Mouse (Mus musculus) lung, postnatal 0 days (tissue): ENCODE results near the gene Nr2f6. TPM values are rescaled to one million over a fixed set of nuclear protein-coding genes. Genes with fewer than 3 reads are reported as not detected.
"Not testable (repeated sequence)": the region's sequence is repeated elsewhere in the genome, so short reads cannot be mapped to it uniquely, and the experiment has no call there.

Experiments used
- ATAC-seq: fragments of 200-750 bp; cut with Nextera tagmentation; 2 replicates; pipeline ENCODE4 v1.8.0; 2017; ENCODE audit warnings: moderate library complexity
- DNase-seq: peaks from one replicate; pipeline ENCODE4 v3.0.0-alpha.2; 2016; ENCODE audit warnings: low spot score
- H3K27ac ChIP-seq: fragments of 300-500 bp; sonication (generic); 2 replicates; pipeline ENCODE4 v1.5.1; 2014; ENCODE audit warnings: antibody characterized with exemption, mild to moderate bottlenecking, low read length, mixed read lengths
- H3K27me3 ChIP-seq: fragments of 300-500 bp; sonication (generic); replicated peaks from 2 replicates; pipeline ENCODE4 v1.6.1; 2014; ENCODE audit warnings: low read length, mixed read lengths; ENCODE audit not compliant: insufficient read depth
- H3K36me3 ChIP-seq: fragments of 300-500 bp; sonication (generic); 2 replicates; pipeline ENCODE4 v1.6.1; 2014; ENCODE audit warnings: low read length, mixed read lengths; ENCODE audit not compliant: insufficient read depth
- H3K4me1 ChIP-seq: fragments of 300-500 bp; sonication (generic); 2 replicates; pipeline ENCODE4 v1.6.1; 2014; ENCODE audit warnings: antibody characterized with exemption, low read depth, low read length, mixed read lengths; ENCODE audit not compliant: insufficient read depth
- H3K4me2 ChIP-seq: fragments of 300-500 bp; sonication (generic); replicated peaks from 2 replicates; pipeline ENCODE4 v1.6.1; 2014; ENCODE audit warnings: low read depth, mild to moderate bottlenecking, low read length, moderate library complexity, mixed read lengths
- H3K4me3 ChIP-seq: fragments of 300-500 bp; sonication (generic); 2 replicates; pipeline ENCODE4 v1.5.1; 2014; ENCODE audit warnings: low read depth, low read length
- H3K9ac ChIP-seq: fragments of 300-500 bp; sonication (generic); replicated peaks from 2 replicates; pipeline ENCODE4 v1.6.1; 2014; ENCODE audit warnings: low read depth, mild to moderate bottlenecking
- H3K9me3 ChIP-seq: fragments of 300-500 bp; sonication (generic); 2 replicates; pipeline ENCODE4 v1.6.1; 2016; ENCODE audit warnings: low read length, mixed read lengths
- CTCF ChIP-seq: IDR thresholded peaks from 2 replicates; pipeline ENCODE4 v1.5.1; 2016; ENCODE audit warnings: antibody characterized with exemption, mild to moderate bottlenecking
- EP300 ChIP-seq: IDR thresholded peaks from 2 replicates; pipeline ENCODE4 v1.6.1; 2016; ENCODE audit warnings: antibody characterized with exemption, mild to moderate bottlenecking, control low read depth
- WGBS: fragments of 180-500 bp; shearing (Covaris S2); extraction: QIAGEN DNeasy Blood & Tissue Kit; methylation state at CpG from one replicate; pipeline ENCODE4 v1.1.7; 2014; 5-methylcytosine and 5-hydroxymethylcytosine counted together
- polyA plus RNA-seq: library from polyadenylated mRNA; unstranded; fragments of >200 nt; fragmentation: Nextera tagmentation; extraction: Ambion mirVana; gene quantifications from 2 replicates; pipeline ENCODE4 v1.2.1, GENCODE M21; 2015

The Nr2f6 gene
- polyA plus RNA-seq, 1 experiment from 2014 or later, result 61.5 TPM

DNA sequence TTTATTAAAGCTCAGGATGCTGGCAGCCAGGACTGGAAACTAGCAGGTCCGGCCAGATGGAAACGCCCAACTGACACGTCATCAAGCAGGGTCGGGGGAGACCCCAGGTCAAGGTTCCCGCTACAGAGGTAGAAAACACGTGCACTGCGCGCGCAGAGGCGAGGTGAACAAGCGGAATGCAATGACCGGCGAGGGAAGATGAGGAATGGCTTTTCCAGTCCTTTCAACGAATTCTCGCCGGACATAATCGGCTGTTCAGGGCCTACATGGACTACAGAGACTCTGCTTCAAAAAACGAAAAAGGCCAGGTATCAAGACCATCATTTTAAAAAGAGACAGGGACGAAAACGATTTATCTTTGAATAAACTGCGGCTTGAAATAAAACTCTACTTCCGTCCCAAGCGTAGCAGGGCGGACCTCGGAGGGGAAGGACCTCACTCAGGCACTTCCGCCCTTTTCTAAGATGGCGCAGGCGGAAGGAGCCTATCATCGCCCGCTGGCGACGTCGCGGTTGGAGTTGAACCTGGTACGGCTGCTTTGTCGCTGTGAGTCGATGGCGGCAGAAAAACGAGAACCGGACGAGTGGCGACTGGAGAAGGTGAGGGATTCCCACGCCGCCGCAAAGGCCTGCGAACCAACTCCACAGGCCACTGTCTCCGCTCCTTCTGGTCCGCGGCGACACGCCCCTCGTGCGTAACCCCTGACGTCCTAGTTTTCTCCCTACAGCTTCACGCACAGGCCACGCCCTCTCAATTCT is 14.8 kb downstream of the Nr2f6 start, which contains the start of gene Use1:
Gene Use1 (plus strand): TSS at position 78 of the 758 bp plus-strand sequence.
- DNase-seq, result peak; percentile 99
- H3K4me1 ChIP-seq, result peaks cover 5% of the 10 kb centered on the region
- peak; percentile 76 for ATAC-seq

GRCm38 (mm10) chr8:71358026-71358425 is 23.7 kb downstream of the Nr2f6 start:
- DNase-seq (no peak), ATAC-seq (no peak)
- no peak for TF ChIP-seq EP300
- peaks cover 33% of the 10 kb centered on the region for H3K36me3 ChIP-seq
- 80% methylated on average over 3 of the region's 3 CpGs for WGBS
- H3K4me3 ChIP-seq, result no peak overlapping the region
- H3K4me1 ChIP-seq, result no peaks in the 10 kb centered on the region
- H3K27me3 ChIP-seq, result no peaks in the 10 kb centered on the region
- no peak overlapping the region for H3K4me2 ChIP-seq
- no peak overlapping the region for H3K9ac ChIP-seq
- no peak overlapping the region for H3K27ac ChIP-seq
- no peaks in the 10 kb centered on the region for H3K9me3 ChIP-seq

More for the DNA sequence above, 14.8 kb downstream of the Nr2f6 start, which contains the start of gene Use1:
- Histone ChIP-seq H3K36me3 (0 out of 2 replicates have a peak, but pooled peaks cover 5% of the 10 kb centered on the region), H3K27ac (peak within 1 kb of the TSS; percentile 91), H3K9ac (peak within 1 kb of the TSS; percentile 57), H3K27me3 (no peaks in the 10 kb centered on the region), H3K4me2 (peak within 1 kb of the TSS; percentile 62), H3K9me3 (no peaks in the 10 kb centered on the region), H3K4me3 (peak within 1 kb of the TSS; percentile 67)
- under 1% methylated on average over 56 of the region's 56 CpGs for WGBS
- 0 out of 2 replicates have a peak, but pooled peaks have one; percentile 1 for TF ChIP-seq CTCF
- peak; percentile 63 for TF ChIP-seq EP300

DNA sequence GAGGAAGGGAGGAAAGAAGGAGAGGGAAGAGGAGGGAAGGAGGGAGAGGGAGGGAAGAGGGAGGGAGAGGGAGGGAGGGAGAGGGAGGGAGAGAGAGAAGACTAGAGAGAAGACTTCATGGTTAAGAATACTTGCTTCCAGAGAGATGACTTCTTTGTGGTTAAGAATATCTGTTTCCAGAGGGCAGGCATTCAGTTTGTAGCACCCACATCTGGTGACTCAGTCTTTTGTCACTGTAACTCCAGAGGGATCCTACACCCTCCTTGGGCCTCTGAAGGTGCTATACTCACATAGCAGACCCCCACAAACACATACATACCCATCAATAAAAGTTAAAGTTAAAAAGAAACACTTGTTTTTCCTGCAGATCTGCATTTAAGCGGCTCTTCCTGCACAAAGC is 30.2 kb downstream of the Nr2f6 start:
- Histone ChIP-seq H3K9me3 (no peaks in the 10 kb centered on the region), H3K27me3 (no peaks in the 10 kb centered on the region), H3K27ac (no peak overlapping the region), H3K4me1 (no peaks in the 10 kb centered on the region), H3K4me3 (no peak overlapping the region), H3K36me3 (peaks cover 56% of the 10 kb centered on the region), H3K9ac (no peak overlapping the region), H3K4me2 (no peak overlapping the region)
- no peak for TF ChIP-seq CTCF
- no peak for TF ChIP-seq EP300
- WGBS, result 100% methylated on average over 1 of the region's 1 CpGs
- no peak for ATAC-seq
- no peak for DNase-seq

DNA sequence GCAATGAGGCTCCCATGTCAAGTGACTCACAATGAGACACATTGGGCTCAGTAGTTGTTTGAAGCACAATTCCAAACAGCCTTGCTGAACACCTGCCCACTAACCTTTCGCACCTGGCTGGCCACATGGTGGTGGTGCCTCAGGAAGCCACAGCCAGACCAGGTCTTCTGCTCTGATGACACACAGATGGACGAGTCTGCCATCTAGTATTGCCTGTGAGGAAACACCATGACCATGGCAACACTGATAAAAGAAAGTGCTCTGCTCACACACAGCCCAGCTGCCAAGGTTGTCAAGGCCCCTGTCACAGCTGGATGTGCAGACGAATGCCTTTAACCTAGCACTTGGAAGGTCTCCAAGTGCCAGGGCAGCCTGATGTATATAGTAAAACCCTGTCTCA is 30.6 kb downstream of the Nr2f6 start:
- WGBS, result 61% methylated on average over 3 of the region's 3 CpGs
- DNase-seq (no peak), ATAC-seq (no peak)
- TF ChIP-seq EP300, result no peak
- no peak for TF ChIP-seq CTCF
- Histone ChIP-seq H3K4me2 (no peak overlapping the region), H3K36me3 (peaks cover 56% of the 10 kb centered on the region), H3K4me3 (no peak overlapping the region), H3K9ac (no peak overlapping the region), H3K27ac (no peak overlapping the region), H3K4me1 (no peaks in the 10 kb centered on the region), H3K27me3 (no peaks in the 10 kb centered on the region), H3K9me3 (no peaks in the 10 kb centered on the region)

GRCm38 (mm10) chr8:71346581-71346980 is 35.2 kb downstream of the Nr2f6 start:
- Histone ChIP-seq H3K4me3 (no peak overlapping the region), H3K36me3 (peaks cover 64% of the 10 kb centered on the region), H3K9me3 (no peaks in the 10 kb centered on the region), H3K27ac (no peak overlapping the region), H3K9ac (no peak overlapping the region), H3K27me3 (no peaks in the 10 kb centered on the region), H3K4me1 (no peaks in the 10 kb centered on the region), H3K4me2 (no peak overlapping the region)
- DNase-seq, result no peak
- no peak for TF ChIP-seq CTCF
- no peak for TF ChIP-seq EP300
- WGBS, result 75% methylated on average over 1 of the region's 1 CpGs
- no peak for ATAC-seq

- Histone ChIP-seq H3K4me3 (no peak overlapping the region), H3K27me3 (no peaks in the 10 kb centered on the region), H3K4me1 (no peaks in the 10 kb centered on the region), H3K4me2 (no peak overlapping the region), H3K9me3 (no peaks in the 10 kb centered on the region), H3K36me3 (peaks cover 28% of the 10 kb centered on the region; the same call in 1 of the 2 replicates), H3K9ac (no peak overlapping the region), H3K27ac (no peak overlapping the region)
- WGBS, result 82% methylated on average over 5 of the region's 5 CpGs
- ATAC-seq (no peak), DNase-seq (peak; percentile 21)
- TF ChIP-seq CTCF, result peak; percentile 61
- TF ChIP-seq EP300, result no peak
Measured at GRCm38 (mm10) chr8:71340625-71341024, 41.1 kb downstream of the Nr2f6 start.

DNA sequence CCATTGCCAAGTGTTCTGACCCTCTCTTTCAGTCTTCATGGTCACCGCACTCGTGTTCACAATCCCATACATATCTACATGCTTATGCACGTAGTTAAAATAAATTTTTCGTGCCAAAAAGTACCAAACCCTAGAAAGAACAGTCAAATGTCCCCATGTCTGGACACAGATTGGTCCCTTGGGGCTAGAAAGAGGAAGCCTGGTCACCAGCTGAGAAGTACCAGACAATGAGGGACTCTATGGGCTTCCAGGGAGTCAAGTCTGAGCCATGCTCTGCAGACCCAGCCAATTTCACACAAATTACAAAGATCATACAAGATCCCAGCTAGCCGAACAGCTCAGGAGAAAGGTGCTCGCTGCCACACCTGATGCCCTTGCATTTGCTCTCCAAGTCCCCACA is 43.9 kb downstream of the Nr2f6 start:
- 93% methylated on average over 6 of the region's 6 CpGs for WGBS
- H3K9ac ChIP-seq, H3K27me3 ChIP-seq, H3K4me2 ChIP-seq, H3K4me3 ChIP-seq, H3K4me1 ChIP-seq, ATAC-seq, DNase-seq, H3K27ac ChIP-seq, H3K9me3 ChIP-seq: not testable (repeated sequence)
- H3K36me3 ChIP-seq, result peaks cover 17% of the 10 kb centered on the region; the same call in 1 of the 2 replicates
